Mouse (Mus musculus) splenic B cell, adult 2 months (primary cell): ENCODE results near the gene Ube2o.

ENCODE experiments used
- DNase-seq: peaks from one replicate; pipeline ENCODE4 v3.0.0-alpha.2; 2011; ENCODE audit warnings: low read depth, low spot score
- H3K27me3 ChIP-seq: 2 replicates; pipeline ENCODE4 v1.6.1; 2012; ENCODE audit warnings: mild to moderate bottlenecking, low read length, moderate library complexity, mixed read lengths; ENCODE audit not compliant: control insufficient read depth, poor library complexity, insufficient read depth, severe bottlenecking
- H3K36me3 ChIP-seq: 2 replicates; pipeline ENCODE4 v1.6.1; 2012; ENCODE audit warnings: mild to moderate bottlenecking, low read length, moderate library complexity, mixed read lengths; ENCODE audit not compliant: control insufficient read depth, poor library complexity, insufficient read depth, severe bottlenecking

Ube2o gene

DNA sequence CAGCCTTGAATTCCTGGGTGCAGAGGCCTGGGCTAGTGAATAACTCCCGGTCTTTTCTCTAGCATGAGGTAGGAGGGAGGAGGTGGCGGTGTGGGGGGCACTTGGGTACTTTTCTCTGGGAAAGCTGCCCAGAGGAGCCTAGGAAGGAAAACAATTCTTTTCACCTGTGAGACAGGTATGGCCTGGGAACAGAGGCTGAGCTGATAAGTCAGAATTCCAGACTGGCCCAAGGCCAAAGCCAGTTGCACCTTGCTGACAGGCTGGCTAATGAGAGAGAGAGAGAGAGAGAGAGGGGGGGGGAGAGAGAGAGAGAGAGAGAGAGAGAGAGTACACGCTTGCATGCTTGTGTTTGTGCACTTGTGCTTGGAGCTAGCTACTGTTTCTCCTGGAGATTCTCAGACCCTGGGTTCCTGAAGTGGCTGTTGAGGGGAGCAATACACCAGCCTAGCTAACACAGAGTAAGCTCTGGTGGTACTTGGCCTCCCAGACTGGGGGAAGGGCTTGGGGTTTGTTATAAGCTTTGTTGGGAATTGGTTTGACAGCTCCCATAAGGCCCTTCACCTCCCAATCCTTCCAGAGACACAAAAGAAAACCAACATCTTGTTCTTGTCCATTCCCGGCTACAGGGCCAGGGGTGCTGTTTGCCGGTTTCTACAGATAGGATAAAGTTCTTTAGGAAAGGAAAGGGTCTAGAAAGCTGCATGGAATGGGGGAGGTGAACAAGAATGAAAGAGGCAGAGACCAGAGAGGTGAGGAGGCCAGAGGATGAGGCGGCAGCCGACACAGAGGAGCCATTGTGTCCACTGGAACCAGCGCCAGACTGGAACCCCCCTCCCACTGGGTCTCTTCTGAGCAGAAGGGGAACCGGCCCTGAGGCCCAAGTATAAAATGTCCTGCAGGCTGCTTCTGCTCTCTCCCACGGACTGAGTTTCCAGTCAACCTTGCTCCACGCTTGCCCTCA is 50.8 kb downstream of the Ube2o start, which contains the start of gene Sphk1:
Gene Sphk1 (plus strand): TSS at position 739 of the 961 bp plus-strand sequence.
- no peaks in the 10 kb centered on the region for H3K27me3 ChIP-seq
- DNase-seq, result no peak
- no peaks in the 10 kb centered on the region for H3K36me3 ChIP-seq

DNA sequence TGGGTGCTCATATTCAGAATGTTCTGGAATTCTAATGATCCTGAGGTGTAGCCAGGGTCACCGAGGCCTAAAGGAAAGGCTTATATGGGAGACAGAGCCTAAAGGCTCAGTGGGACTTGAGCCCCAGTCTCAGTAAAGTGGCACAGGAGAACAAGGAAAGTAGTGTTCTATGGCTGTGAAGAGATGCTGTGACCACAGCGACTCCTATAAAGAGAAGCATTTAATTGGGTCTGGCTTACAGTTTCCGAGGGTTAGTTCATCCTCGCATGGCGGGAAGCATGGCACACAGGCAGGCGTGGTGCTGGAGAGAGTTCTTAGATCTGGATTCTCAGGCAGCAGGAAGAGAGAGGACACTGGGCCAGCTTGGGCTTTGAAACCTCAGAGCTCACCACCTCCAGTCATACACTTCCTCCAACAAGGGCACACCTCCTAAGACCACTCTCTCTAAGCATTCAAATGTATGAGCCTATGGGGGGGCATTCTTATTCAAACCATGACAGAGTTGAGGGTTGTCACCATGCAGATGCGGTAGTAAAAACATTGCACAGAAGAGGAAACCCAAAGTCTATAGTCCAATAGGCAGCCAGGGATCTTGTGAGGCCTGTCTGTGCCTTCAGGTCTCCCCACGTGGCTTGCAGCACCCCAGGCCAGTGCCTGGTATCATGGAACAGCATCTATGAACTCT is 52.5 kb downstream of the Ube2o start:
- no peaks in the 10 kb centered on the region for H3K27me3 ChIP-seq
- no peak for DNase-seq
- no peaks in the 10 kb centered on the region for H3K36me3 ChIP-seq

DNA sequence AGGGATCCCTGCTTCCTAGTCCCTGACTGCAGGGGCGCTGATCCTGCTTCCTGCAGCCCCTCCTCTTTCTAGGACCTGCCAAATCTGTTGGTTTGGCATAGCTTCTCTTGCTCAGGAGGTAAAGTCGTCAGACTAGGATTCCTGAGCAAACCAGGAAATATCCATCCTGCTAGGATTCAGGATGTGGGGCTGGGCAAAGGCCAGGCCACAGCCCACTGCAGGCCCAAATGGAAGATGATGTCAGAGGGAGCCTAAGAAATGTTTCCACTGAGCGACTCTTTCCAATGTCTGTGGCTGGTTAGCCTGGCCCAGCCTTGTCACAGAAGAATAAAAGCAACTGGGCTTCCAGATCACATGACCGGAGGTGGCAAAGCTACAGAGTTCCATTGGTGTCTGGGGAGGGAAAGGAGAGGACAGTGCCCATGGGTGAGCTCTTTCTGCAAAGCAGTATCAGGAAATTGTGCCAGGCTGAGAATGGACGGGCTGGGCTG is 57.5 kb downstream of the Ube2o start:
- no peaks in the 10 kb centered on the region for H3K36me3 ChIP-seq
- H3K27me3 ChIP-seq, result no peaks in the 10 kb centered on the region
- DNase-seq, result no peak

- no peak for DNase-seq
- Histone ChIP-seq H3K27me3 (no peaks in the 10 kb centered on the region), H3K36me3 (no peaks in the 10 kb centered on the region)
These were observed 58.2 kb downstream of the Ube2o start for GRCm38 (mm10) chr11:116522886-116523698.

GRCm38 (mm10) chr11:116522046-116522445 is 59.2 kb downstream of the Ube2o start:
- Histone ChIP-seq H3K27me3 (no peaks in the 10 kb centered on the region), H3K36me3 (no peaks in the 10 kb centered on the region)
- DNase-seq, result no peak

- no peaks in the 10 kb centered on the region for H3K36me3 ChIP-seq
- H3K27me3 ChIP-seq, result no peaks in the 10 kb centered on the region
- no peak for DNase-seq
These were observed 60.1 kb downstream of the Ube2o start for GRCm38 (mm10) chr11:116521143-116521542.

DNA sequence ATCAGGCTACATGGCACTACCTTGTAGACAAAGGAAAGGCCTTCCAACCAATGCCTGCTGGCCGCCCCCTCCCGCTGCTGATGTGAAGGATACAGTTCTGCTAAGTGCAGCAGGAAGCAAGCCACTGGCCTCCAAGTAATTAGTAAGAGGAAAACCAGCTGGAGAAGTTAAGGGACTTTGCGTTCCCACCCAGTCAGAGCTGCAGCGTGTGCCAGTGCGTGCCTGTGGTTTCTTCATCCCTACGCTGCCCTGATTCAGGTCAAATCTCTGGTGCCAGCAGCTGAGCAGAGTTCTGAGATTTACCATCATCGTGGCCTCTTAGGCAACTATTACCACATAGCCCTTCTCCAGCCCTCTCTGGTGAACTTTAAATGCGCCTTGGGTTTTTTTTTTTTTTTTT is 62.8 kb downstream of the Ube2o start:
- Histone ChIP-seq H3K36me3 (no peaks in the 10 kb centered on the region), H3K27me3 (no peaks in the 10 kb centered on the region)
- no peak for DNase-seq

DNA sequence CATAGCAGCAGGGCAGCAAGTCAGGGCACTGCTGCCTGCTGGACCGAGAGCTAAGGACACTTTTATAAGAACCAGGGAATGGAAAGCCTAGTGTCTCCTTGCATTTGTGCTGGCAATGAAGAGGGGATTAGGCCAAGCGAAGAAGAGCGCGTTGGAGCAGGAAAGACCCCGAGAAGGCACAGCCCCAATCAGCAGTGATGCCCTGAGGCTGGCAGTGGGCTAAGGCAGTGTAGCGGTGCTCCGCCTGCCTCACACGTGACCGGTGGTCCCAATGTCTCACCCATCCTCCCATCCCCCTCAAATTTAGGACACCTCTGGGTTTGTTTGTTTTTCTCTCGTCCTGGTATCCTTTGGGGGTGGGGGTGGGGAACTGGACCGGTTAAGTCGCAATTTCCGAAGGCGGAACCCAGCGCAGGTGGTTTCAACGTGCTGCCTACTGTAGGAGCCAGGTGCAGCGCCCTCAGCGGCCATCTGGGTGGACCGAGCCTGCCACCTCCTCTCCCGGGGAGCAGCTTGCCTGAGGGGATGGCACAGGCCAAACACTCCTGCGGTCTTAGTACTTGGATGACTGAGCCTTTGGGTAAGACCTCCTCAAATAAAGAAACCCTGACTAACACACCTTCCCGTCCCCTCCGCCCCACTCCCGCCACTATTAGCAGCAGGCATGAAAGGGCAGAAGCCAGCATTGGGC is 65.8 kb downstream of the Ube2o start:
- Histone ChIP-seq H3K27me3 (no peaks in the 10 kb centered on the region), H3K36me3 (no peaks in the 10 kb centered on the region)
- DNase-seq, result no peak

GRCm38 (mm10) chr11:116513531-116514038 is 67.7 kb downstream of the Ube2o start:
- Histone ChIP-seq H3K27me3 (no peaks in the 10 kb centered on the region), H3K36me3 (no peaks in the 10 kb centered on the region)
- DNase-seq, result no peak

- Histone ChIP-seq H3K27me3 (no peaks in the 10 kb centered on the region), H3K36me3 (no peaks in the 10 kb centered on the region)
- no peak for DNase-seq
These were observed 68.3 kb downstream of the Ube2o start for GRCm38 (mm10) chr11:116512987-116513386.

DNA sequence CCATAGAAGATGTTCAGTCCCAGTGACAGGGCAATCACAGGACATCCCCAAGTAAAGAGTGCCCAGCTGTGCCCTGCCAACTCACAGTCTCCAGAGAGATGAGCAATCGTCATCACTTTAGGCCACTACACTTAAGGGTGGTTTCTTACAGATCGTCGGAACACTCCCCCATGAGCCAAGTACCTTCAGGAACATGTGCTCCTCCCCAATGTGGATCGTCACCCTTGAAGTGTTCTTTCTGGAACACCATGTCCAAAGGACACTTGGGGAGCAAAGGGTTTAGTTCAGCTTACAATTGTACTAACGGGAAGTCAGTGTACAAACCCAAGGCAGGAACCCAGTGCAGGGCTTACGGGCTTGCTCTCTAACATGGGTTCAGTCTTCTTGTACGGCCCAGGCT is 69.1 kb downstream of the Ube2o start:
- no peaks in the 10 kb centered on the region for H3K36me3 ChIP-seq
- no peaks in the 10 kb centered on the region for H3K27me3 ChIP-seq
- no peak for DNase-seq

GRCm38 (mm10) chr11:116511301-116511868 is 69.9 kb downstream of the Ube2o start:
- no peak for DNase-seq
- H3K36me3 ChIP-seq, result no peaks in the 10 kb centered on the region
- H3K27me3 ChIP-seq, result no peaks in the 10 kb centered on the region

GRCm38 (mm10) chr11:116508689-116509088 is 72.6 kb downstream of the Ube2o start:
- Histone ChIP-seq H3K27me3 (no peaks in the 10 kb centered on the region), H3K36me3 (no peaks in the 10 kb centered on the region)
- no peak for DNase-seq
